Comparison of ENCODE assay signal across 9 mouse cellular contexts in genomic region chr1:79450343-79451021, GRCm38 (mm10). TPM values are rescaled to one million over a fixed set of nuclear protein-coding genes. Genes with fewer than 3 reads are reported as not detected.
DNase-seq lines count a peak whose midpoint lies in the region; ATAC-seq lines count a peak whose summit lies in the region.
"Had no signal": no experiment of that assay in that cellular context is flagged by ENCODE, and none has a peak within 500 bp of the region (broad histone marks: within the 10 kb centered on the region; RNA-seq: fewer than 3 reads in every experiment).

No protein-coding gene starts in this region.

- H3K4me3 ChIP-seq in forebrain, embryonic 16.5 days (replicated peaks; ENCODE audit: low read length): peak overlapping the region; percentile 49
- no peak overlapping the region for H3K4me3 ChIP-seq in limb, embryonic 11.5 days (ENCODE audit: low read depth, low read length)
- H3K4me3 ChIP-seq: limb, embryonic 15.5 days had no signal

- WGBS in forebrain, embryonic 16.5 days: 3% methylated on average over 20 of the region's 20 CpGs
- 28% methylated on average over 20 of the region's 20 CpGs for WGBS in limb, embryonic 11.5 days

- peaks cover 23% of the 10 kb centered on the region for H3K4me1 ChIP-seq in forebrain, embryonic 16.5 days (replicated peaks; ENCODE audit: control insufficient read depth, insufficient read depth, low read length)
- no peaks in the 10 kb centered on the region for H3K4me1 ChIP-seq in limb, embryonic 11.5 days (ENCODE audit: control insufficient read depth, insufficient read depth, low read length)
- H3K4me1 ChIP-seq: limb, embryonic 15.5 days had no signal

- peak overlapping the region; percentile 68 for H3K9ac ChIP-seq in forebrain, embryonic 16.5 days (replicated peaks; ENCODE audit: low read depth, low read length)
- H3K9ac ChIP-seq in limb, embryonic 11.5 days (ENCODE audit: low read length): no peak overlapping the region
- H3K9ac ChIP-seq: limb, embryonic 15.5 days had no signal

- peak overlapping the region; percentile 37; the same call in 1 of the 2 replicates for H3K27ac ChIP-seq in forebrain, embryonic 16.5 days (ENCODE audit: low read length)
- no peak overlapping the region for H3K27ac ChIP-seq in limb, embryonic 11.5 days (replicated peaks; ENCODE audit: low read depth, low read length)
- H3K27ac ChIP-seq: limb, embryonic 15.5 days had no signal

- intact Hi-C loops in gastrocnemius, postnatal 36 days (cut with DNase I): no loop called here

- no peaks in the 10 kb centered on the region for H3K36me3 ChIP-seq in forebrain, embryonic 16.5 days (ENCODE audit: control insufficient read depth, insufficient read depth)
- H3K36me3 ChIP-seq in limb, embryonic 11.5 days (ENCODE audit: control insufficient read depth, insufficient read depth, low read length): no peaks in the 10 kb centered on the region
- H3K36me3 ChIP-seq: limb, embryonic 15.5 days had no signal

- H3K4me2 ChIP-seq in forebrain, embryonic 16.5 days (ENCODE audit: low read length): peak overlapping the region; percentile 87
- H3K4me2 ChIP-seq in limb, embryonic 11.5 days (ENCODE audit: low read depth, severe bottlenecking): peak overlapping the region; percentile 7; the same call in 1 of the 2 replicates
- H3K4me2 ChIP-seq: limb, embryonic 15.5 days had no signal

- peak; percentile 7 for DNase-seq in adrenal gland, adult 2 months
- DNase-seq in adrenal gland, adult 18-20 months (ENCODE audit: low spot score in 2 of 2): no peak
- peak; percentile 87 for DNase-seq in Muller cell, postnatal 12 days (ENCODE audit: inconsistent ontology term)
- DNase-seq in limb, embryonic 11.5 days (ENCODE audit: low spot score): no peak
- peak; percentile 42 for DNase-seq in right cerebral cortex, postnatal 25 days
- DNase-seq in gastrocnemius, postnatal 36 days: no peak

- ATAC-seq in forebrain, embryonic 16.5 days: peak; percentile 82
- no peak for ATAC-seq in limb, embryonic 11.5 days (ENCODE audit: insufficient number of reproducible peaks, low FRiP score, low TSS enrichment, low read depth)
- no peak for ATAC-seq in megakaryocyte, adult 5-6 weeks (ENCODE audit: poor library complexity, severe bottlenecking)

- H3K9me3 ChIP-seq in forebrain, embryonic 16.5 days (ENCODE audit: control insufficient read depth, low read length): no peaks in the 10 kb centered on the region
- no peaks in the 10 kb centered on the region for H3K9me3 ChIP-seq in limb, embryonic 11.5 days (ENCODE audit: control insufficient read depth, low read length)
- H3K9me3 ChIP-seq: limb, embryonic 15.5 days had no signal

- no peaks in the 10 kb centered on the region for H3K27me3 ChIP-seq in forebrain, embryonic 16.5 days (replicated peaks; ENCODE audit: control insufficient read depth, insufficient read depth, low read length)
- H3K27me3 ChIP-seq in limb, embryonic 11.5 days (ENCODE audit: control insufficient read depth, insufficient read depth, low read length): no peaks in the 10 kb centered on the region

RNA-seq across cellular contexts. Expression of gene Scg2, which starts 10.6 kb away (rescaled TPM):
- 1,000 to 10,000 TPM in 1 of 2 experiments, 100 to 1,000 TPM in 1; 748 to 1,112 TPM for total RNA-seq in adrenal gland, adult 2 months (2021)
- 16.2 and 17.1 TPM in 2 replicates for polyA plus RNA-seq in adrenal gland, adult 2 months (2012; rRNA removed)
- 100 to 1,000 TPM; 843 to 933 TPM for total RNA-seq in adrenal gland, adult 18-20 months (2021)
- polyA plus RNA-seq in forebrain, embryonic 16.5 days (2015; fragmentation: Nextera tagmentation; extraction: Ambion mirVana): 39.9 and 83.0 TPM in 2 replicates
- polyA plus RNA-seq in limb, embryonic 11.5 days (2014; fragmentation: Nextera tagmentation; extraction: Ambion mirVana): 0.24 TPM in 1 of 2 replicates, not detected in the other
- total RNA-seq in megakaryocyte, adult 5-6 weeks (2015): not detected in 2 replicates
- not detected in 2 replicates for total RNA-seq in megakaryocyte, adult 5-6 weeks (2017)
- not detected for total RNA-seq in gastrocnemius, postnatal 36 days (2021)

Comparison
In these comparisons a context has a peak if more than half of its experiments do, and no peak if none do; other contexts are left out.
1. DNase-seq: peak in adrenal gland, adult 2 months (single experiment), Muller cell, postnatal 12 days (single experiment) and right cerebral cortex, postnatal 25 days (single experiment); none in adrenal gland, adult 18-20 months (0 of 2), limb, embryonic 11.5 days (single experiment) and gastrocnemius, postnatal 36 days (0 of 2).
2. RNA of gene Scg2, which starts 10.6 kb away (total RNA-seq): 748 to 1,112 TPM in adrenal gland, adult 2 months and 843 to 933 TPM in adrenal gland, adult 18-20 months; not detected in megakaryocyte, adult 5-6 weeks and not detected in gastrocnemius, postnatal 36 days; every median in the first group is over 100 times any median in the second.